In the genomic region with DNA sequence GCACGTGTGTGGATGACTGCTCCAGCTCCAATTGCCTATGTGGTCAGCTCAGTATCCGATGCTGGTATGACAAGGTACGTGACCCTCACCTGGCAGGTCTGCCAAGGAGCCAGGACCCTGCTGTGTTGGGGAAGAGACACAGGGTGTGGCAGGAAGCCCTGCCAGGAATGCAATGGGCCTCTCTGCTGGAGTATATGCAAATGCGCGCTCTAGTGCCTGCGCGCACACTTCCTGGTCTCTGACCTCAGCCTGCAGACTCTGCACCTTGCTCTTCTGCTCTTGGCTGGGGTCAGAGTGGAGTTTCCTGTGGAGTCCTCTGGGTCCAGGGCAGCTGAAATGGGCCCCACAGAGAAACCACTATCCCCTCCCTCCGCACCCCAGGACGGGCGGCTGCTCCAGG, we compare ENCODE assay signal across 21 mouse cellular contexts. TPM values are rescaled to one million over a fixed set of nuclear protein-coding genes. Genes with fewer than 3 reads are reported as not detected.
A peak's percentile ranks its signal among the peaks of the same experiment; 100 is the strongest.
DNase-seq lines count a peak whose midpoint lies in the region; ATAC-seq and TF ChIP-seq lines count a peak whose summit lies in the region.
"Had no signal": no experiment of that assay in that cellular context is flagged by ENCODE, and none has a peak within 500 bp of the region (broad histone marks: within the 10 kb centered on the region; RNA-seq: fewer than 3 reads in every experiment).

No protein-coding gene starts in this region.

- no peak overlapping the region for H3K9ac ChIP-seq in forebrain, embryonic 12.5 days
- H3K9ac ChIP-seq in neural tube, embryonic 12.5 days, result no peak overlapping the region
- H3K9ac ChIP-seq in neural tube, embryonic 15.5 days (replicated peaks), result no peak overlapping the region
- H3K9ac ChIP-seq: embryonic facial prominence, embryonic 15.5 days; forebrain, embryonic 13.5 days; lung, embryonic 14.5 days had no signal

- no peak for ATAC-seq in forebrain, embryonic 12.5 days (ENCODE audit: low FRiP score)
- ATAC-seq in neural tube, embryonic 12.5 days (ENCODE audit: low FRiP score, low read depth), result no peak
- no peak for ATAC-seq in neural tube, embryonic 15.5 days (ENCODE audit: low FRiP score)
- ATAC-seq: forebrain, embryonic 13.5 days had no signal

- no peak for TF ChIP-seq POLR2A in small intestine, adult 2 months (IDR thresholded peaks at IDR 0.05; ENCODE audit: low read depth, low read length)
- no peak for TF ChIP-seq POLR2A in lung, adult 2 months (IDR thresholded peaks at IDR 0.05; ENCODE audit: borderline replicate concordance, extremely low read depth, low read depth, low read length)

- H3K9me3 ChIP-seq in forebrain, embryonic 10.5 days, result no peaks in the 10 kb centered on the region
- H3K9me3 ChIP-seq in forebrain, embryonic 12.5 days, result no peaks in the 10 kb centered on the region
- no peaks in the 10 kb centered on the region for H3K9me3 ChIP-seq in neural tube, embryonic 12.5 days
- H3K9me3 ChIP-seq in neural tube, embryonic 15.5 days (replicated peaks), result no peaks in the 10 kb centered on the region
- H3K9me3 ChIP-seq: embryonic facial prominence, embryonic 15.5 days; forebrain, embryonic 13.5 days had no signal

- WGBS in forebrain, embryonic 10.5 days, result 92% methylated on average over 10 of the region's 10 CpGs
- WGBS in forebrain, embryonic 12.5 days, result 93% methylated on average over 10 of the region's 10 CpGs
- WGBS in neural tube, embryonic 12.5 days, result 93% methylated on average over 10 of the region's 10 CpGs
- WGBS in neural tube, embryonic 15.5 days, result 93% methylated on average over 10 of the region's 10 CpGs
- 36% methylated on average over 10 of the region's 10 CpGs for WGBS in small intestine, adult 2 months
- WGBS in lung, adult 2 months, result 75% methylated on average over 10 of the region's 10 CpGs

- DNase-seq in forebrain, embryonic 10.5 days (ENCODE audit: extremely low spot score, low spot score), result no peak
- DNase-seq in kidney, adult 9 months, result peak; percentile 80
- no peak for DNase-seq in lung, adult 2 months
- no peak for DNase-seq in gastrocnemius, adult 18-20 months (ENCODE audit: low spot score)
- DNase-seq: adrenal gland, postnatal 10 days; cerebellum, adult 18-20 months; layer of hippocampus, adult 9-11 months; lung, embryonic 14.5 days had no signal

- peaks cover 83% of the 10 kb centered on the region for H3K36me3 ChIP-seq in forebrain, embryonic 10.5 days (replicated peaks)
- peaks cover 82% of the 10 kb centered on the region for H3K36me3 ChIP-seq in forebrain, embryonic 12.5 days (replicated peaks)
- peaks cover 81% of the 10 kb centered on the region for H3K36me3 ChIP-seq in neural tube, embryonic 12.5 days
- H3K36me3 ChIP-seq in neural tube, embryonic 15.5 days, result peaks cover 78% of the 10 kb centered on the region
- peaks cover 71% of the 10 kb centered on the region for H3K36me3 ChIP-seq in small intestine, adult 2 months (ENCODE audit: control insufficient read depth, insufficient read depth, low read length)

- H3K4me2 ChIP-seq in forebrain, embryonic 12.5 days, result no peak overlapping the region
- H3K4me2 ChIP-seq in neural tube, embryonic 12.5 days (replicated peaks), result no peak overlapping the region
- no peak overlapping the region for H3K4me2 ChIP-seq in neural tube, embryonic 15.5 days
- H3K4me2 ChIP-seq: embryonic facial prominence, embryonic 15.5 days; forebrain, embryonic 13.5 days; lung, embryonic 14.5 days had no signal

- TF ChIP-seq CTCF in small intestine, adult 2 months (IDR thresholded peaks at IDR 0.05; ENCODE audit: extremely low read depth, insufficient read length, insufficient replicate concordance, low read depth, low read length), result no peak
- no peak for TF ChIP-seq CTCF in lung, adult 2 months (IDR thresholded peaks at IDR 0.05; ENCODE audit: insufficient read depth, low read length)

- no peak overlapping the region for H3K27ac ChIP-seq in forebrain, embryonic 10.5 days
- H3K27ac ChIP-seq in forebrain, embryonic 12.5 days, result no peak overlapping the region
- H3K27ac ChIP-seq in neural tube, embryonic 12.5 days, result no peak overlapping the region
- no peak overlapping the region for H3K27ac ChIP-seq in neural tube, embryonic 15.5 days (replicated peaks)
- peak overlapping the region; percentile 76 for H3K27ac ChIP-seq in small intestine, adult 2 months (ENCODE audit: insufficient read depth, low read depth, low read length)
- H3K27ac ChIP-seq: embryonic facial prominence, embryonic 15.5 days; forebrain, embryonic 13.5 days had no signal

- H3K4me1 ChIP-seq in forebrain, embryonic 10.5 days, result peaks cover 16% of the 10 kb centered on the region
- H3K4me1 ChIP-seq in forebrain, embryonic 12.5 days, result no peaks in the 10 kb centered on the region
- H3K4me1 ChIP-seq in neural tube, embryonic 12.5 days, result no peaks in the 10 kb centered on the region
- no peaks in the 10 kb centered on the region for H3K4me1 ChIP-seq in neural tube, embryonic 15.5 days
- peaks cover 22% of the 10 kb centered on the region for H3K4me1 ChIP-seq in small intestine, adult 2 months (ENCODE audit: control insufficient read depth, insufficient read depth, insufficient read length, low read length)
- no peaks in the 10 kb centered on the region for H3K4me1 ChIP-seq in lung, adult 2 months (ENCODE audit: control insufficient read depth, insufficient read depth, low read length)
- H3K4me1 ChIP-seq: forebrain, embryonic 13.5 days had no signal

- H3K27me3 ChIP-seq in forebrain, embryonic 10.5 days (ENCODE audit: poor library complexity, severe bottlenecking), result no peaks in the 10 kb centered on the region
- H3K27me3 ChIP-seq in forebrain, embryonic 12.5 days, result no peaks in the 10 kb centered on the region
- H3K27me3 ChIP-seq in neural tube, embryonic 12.5 days (replicated peaks), result no peaks in the 10 kb centered on the region
- H3K27me3 ChIP-seq in neural tube, embryonic 15.5 days (replicated peaks), result no peaks in the 10 kb centered on the region
- no peaks in the 10 kb centered on the region for H3K27me3 ChIP-seq in small intestine, adult 2 months (ENCODE audit: control insufficient read depth, insufficient read depth, low read length)
- H3K27me3 ChIP-seq: embryonic facial prominence, embryonic 15.5 days; forebrain, embryonic 13.5 days had no signal

- peak overlapping the region; percentile 9; the same call in 1 of the 2 replicates for H3K4me3 ChIP-seq in forebrain, embryonic 10.5 days
- H3K4me3 ChIP-seq in forebrain, embryonic 12.5 days (replicated peaks), result no peak overlapping the region
- H3K4me3 ChIP-seq in neural tube, embryonic 12.5 days, result peak overlapping the region; percentile 7; the same call in 1 of the 2 replicates
- no peak overlapping the region for H3K4me3 ChIP-seq in neural tube, embryonic 15.5 days (replicated peaks)
- H3K4me3 ChIP-seq in small intestine, adult 2 months (ENCODE audit: low read depth, low read length), result peak overlapping the region; percentile 7; the same call in 1 of the 2 replicates
- no peak overlapping the region for H3K4me3 ChIP-seq in lung, adult 2 months (replicated peaks; ENCODE audit: extremely low read depth, low read depth, low read length)
- H3K4me3 ChIP-seq: embryonic facial prominence, embryonic 15.5 days; forebrain, embryonic 13.5 days had no signal

RNA-seq across cellular contexts. Expression of gene Slc44a4, which starts 3.3 kb away (rescaled TPM):
- 0.06 and 0.11 TPM in 2 replicates for polyA plus RNA-seq in forebrain, embryonic 10.5 days (2016; fragmentation: Nextera tagmentation; extraction: Ambion mirVana)
- polyA plus RNA-seq in forebrain, embryonic 12.5 days (2016; fragmentation: Nextera tagmentation; extraction: Ambion mirVana), result not detected in 2 replicates
- polyA plus RNA-seq in neural tube, embryonic 12.5 days (2016; fragmentation: Nextera tagmentation; extraction: Ambion mirVana), result not detected in 2 replicates
- 4.1 TPM in 1 of 2 replicates, not detected in the other for polyA plus RNA-seq in neural tube, embryonic 15.5 days (2015; fragmentation: Nextera tagmentation; extraction: Ambion mirVana)
- 64.8 and 101 TPM in 2 replicates for polyA plus RNA-seq in small intestine, adult 2 months (2012; rRNA removed)
- polyA plus RNA-seq in lung, adult 2 months (2012; rRNA removed), result 11.6 and 13.5 TPM in 2 replicates
- not detected for total RNA-seq in gastrocnemius, adult 18-20 months (2021)
- total RNA-seq: hematopoietic stem cell, adult 5-6 weeks had no signal
- polyA plus RNA-seq: forebrain, embryonic 13.5 days; heart, embryonic 14.5 days; inflammation-experienced regulatory T-cells, adult 6 months had no signal

RNA-seq across cellular contexts. Expression of gene Ehmt2, which starts 12.7 kb away (rescaled TPM):
- 93.3 and 98.8 TPM in 2 replicates for polyA plus RNA-seq in forebrain, embryonic 10.5 days (2016; fragmentation: Nextera tagmentation; extraction: Ambion mirVana)
- 111 and 114 TPM in 2 replicates for polyA plus RNA-seq in forebrain, embryonic 12.5 days (2016; fragmentation: Nextera tagmentation; extraction: Ambion mirVana)
- 113 and 117 TPM in 2 replicates for polyA plus RNA-seq in neural tube, embryonic 12.5 days (2016; fragmentation: Nextera tagmentation; extraction: Ambion mirVana)
- polyA plus RNA-seq in neural tube, embryonic 15.5 days (2015; fragmentation: Nextera tagmentation; extraction: Ambion mirVana), result 80.4 and 81.2 TPM in 2 replicates
- 101 and 242 TPM in 2 replicates for polyA plus RNA-seq in small intestine, adult 2 months (2012; rRNA removed)
- 192 and 199 TPM in 2 replicates for polyA plus RNA-seq in lung, adult 2 months (2012; rRNA removed)
- 10 to 100 TPM; 26.7 to 29.5 TPM for total RNA-seq in gastrocnemius, adult 18-20 months (2021)

RNA-seq across cellular contexts. Expression of gene C2, which starts 12.9 kb away (rescaled TPM):
- polyA plus RNA-seq in forebrain, embryonic 10.5 days (2016; fragmentation: Nextera tagmentation; extraction: Ambion mirVana), result 0.83 and 1.7 TPM in 2 replicates
- 1.3 and 1.6 TPM in 2 replicates for polyA plus RNA-seq in forebrain, embryonic 12.5 days (2016; fragmentation: Nextera tagmentation; extraction: Ambion mirVana)
- polyA plus RNA-seq in neural tube, embryonic 12.5 days (2016; fragmentation: Nextera tagmentation; extraction: Ambion mirVana), result 1.0 and 1.5 TPM in 2 replicates
- polyA plus RNA-seq in neural tube, embryonic 15.5 days (2015; fragmentation: Nextera tagmentation; extraction: Ambion mirVana), result 1.7 and 4.0 TPM in 2 replicates
- polyA plus RNA-seq in small intestine, adult 2 months (2012; rRNA removed), result 4.3 and 10.6 TPM in 2 replicates
- polyA plus RNA-seq in lung, adult 2 months (2012; rRNA removed), result 25.8 and 27.7 TPM in 2 replicates
- total RNA-seq in gastrocnemius, adult 18-20 months (2021), result 1 to 10 TPM; 1.5 to 1.6 TPM
- total RNA-seq: hematopoietic stem cell, adult 5-6 weeks had no signal

RNA-seq across cellular contexts. Expression of gene Neu1, which starts 20.1 kb away (rescaled TPM):
- polyA plus RNA-seq in forebrain, embryonic 10.5 days (2016; fragmentation: Nextera tagmentation; extraction: Ambion mirVana), result 18.2 and 18.8 TPM in 2 replicates
- polyA plus RNA-seq in forebrain, embryonic 12.5 days (2016; fragmentation: Nextera tagmentation; extraction: Ambion mirVana), result 16.2 and 16.9 TPM in 2 replicates
- 24.4 and 27.3 TPM in 2 replicates for polyA plus RNA-seq in neural tube, embryonic 12.5 days (2016; fragmentation: Nextera tagmentation; extraction: Ambion mirVana)
- 39.1 and 43.5 TPM in 2 replicates for polyA plus RNA-seq in neural tube, embryonic 15.5 days (2015; fragmentation: Nextera tagmentation; extraction: Ambion mirVana)
- polyA plus RNA-seq in small intestine, adult 2 months (2012; rRNA removed), result 21.2 and 68.8 TPM in 2 replicates
- polyA plus RNA-seq in lung, adult 2 months (2012; rRNA removed), result 40.4 and 46.6 TPM in 2 replicates
- total RNA-seq in gastrocnemius, adult 18-20 months (2021), result 10 to 100 TPM in 1 of 2 experiments, 1 to 10 TPM in 1; 9.1 to 10.2 TPM

RNA-seq across cellular contexts. Expression of gene Gm20547, which starts 29.1 kb away (rescaled TPM):
- polyA plus RNA-seq in forebrain, embryonic 10.5 days (2016; fragmentation: Nextera tagmentation; extraction: Ambion mirVana), result 0.05 and 0.11 TPM in 2 replicates
- not detected in 2 replicates for polyA plus RNA-seq in forebrain, embryonic 12.5 days (2016; fragmentation: Nextera tagmentation; extraction: Ambion mirVana)
- not detected in 2 replicates for polyA plus RNA-seq in neural tube, embryonic 12.5 days (2016; fragmentation: Nextera tagmentation; extraction: Ambion mirVana)
- polyA plus RNA-seq in neural tube, embryonic 15.5 days (2015; fragmentation: Nextera tagmentation; extraction: Ambion mirVana), result not detected in 2 replicates
- polyA plus RNA-seq in small intestine, adult 2 months (2012; rRNA removed), result not detected in 2 replicates
- polyA plus RNA-seq in lung, adult 2 months (2012; rRNA removed), result not detected in 2 replicates
- not detected for total RNA-seq in gastrocnemius, adult 18-20 months (2021)
- total RNA-seq: granulocyte monocyte progenitor cell, adult 5-6 weeks; hematopoietic stem cell, adult 5-6 weeks; left cerebral cortex, postnatal 36 days; megakaryocyte progenitor cell, adult 5-6 weeks had no signal
- polyA plus RNA-seq: embryonic facial prominence, embryonic 15.5 days; forebrain, embryonic 13.5 days; heart, embryonic 14.5 days; lung, embryonic 14.5 days; testis, adult 2 months had no signal

Comparison
In these comparisons a context has a peak if more than half of its experiments do, and no peak if none do; other contexts are left out.
1. H3K4me3 ChIP-seq: peak in forebrain, embryonic 10.5 days (single experiment), neural tube, embryonic 12.5 days (single experiment) and small intestine, adult 2 months (single experiment); none in forebrain, embryonic 12.5 days (single experiment), neural tube, embryonic 15.5 days (single experiment) and lung, adult 2 months (single experiment).